Mouse (Mus musculus) liver, embryonic 11.5 days (tissue): Measurements from ENCODE around the gene Vamp2. TPM values are rescaled to one million over a fixed set of nuclear protein-coding genes. Genes with fewer than 3 reads are reported as not detected.
A peak's percentile ranks its signal among the peaks of the same experiment; 100 is the strongest.

Experiments used
- ATAC-seq: fragments of 200-750 bp; cut with Nextera tagmentation; replicated peaks from 2 replicates; pipeline ENCODE4 v1.8.0; 2017; ENCODE audit warnings: moderate number of reproducible peaks, mild to moderate bottlenecking, moderate TSS enrichment, moderate library complexity; ENCODE audit not compliant: low FRiP score
- DNase-seq: peaks from one replicate; pipeline ENCODE4 v3.0.0-alpha.2; 2017; ENCODE audit warnings: low spot score
- H3K27ac ChIP-seq: fragments of 300-500 bp; sonication (generic); 2 replicates; pipeline ENCODE4 v1.5.1; 2014; ENCODE audit warnings: mild to moderate bottlenecking, low read depth, low read length, control low read depth
- H3K27me3 ChIP-seq: fragments of 300-500 bp; sonication (generic); replicated peaks from 2 replicates; pipeline ENCODE4 v1.6.1; 2014; ENCODE audit warnings: low read length, mixed read lengths; ENCODE audit not compliant: control insufficient read depth, insufficient read depth
- H3K36me3 ChIP-seq: fragments of 300-500 bp; sonication (generic); 2 replicates; pipeline ENCODE4 v1.6.1; 2014; ENCODE audit warnings: mild to moderate bottlenecking, low read length, moderate library complexity, mixed read lengths; ENCODE audit not compliant: control insufficient read depth, insufficient read depth
- H3K4me1 ChIP-seq: fragments of 300-500 bp; sonication (generic); replicated peaks from 2 replicates; pipeline ENCODE4 v1.6.1; 2014; ENCODE audit warnings: low read length, mixed read lengths; ENCODE audit not compliant: control insufficient read depth, insufficient read depth
- H3K4me2 ChIP-seq: fragments of 300-500 bp; sonication (generic); 2 replicates; pipeline ENCODE4 v1.6.1; 2014; ENCODE audit warnings: mild to moderate bottlenecking, control low read depth, moderate library complexity
- H3K4me3 ChIP-seq: fragments of 300-500 bp; sonication (generic); 2 replicates; pipeline ENCODE4 v1.5.1; 2014; ENCODE audit warnings: low read depth, low read length, control low read depth
- H3K9ac ChIP-seq: fragments of 300-500 bp; sonication (generic); 2 replicates; pipeline ENCODE4 v1.6.1; 2014; ENCODE audit warnings: low read depth, low read length, control low read depth
- H3K9me3 ChIP-seq: fragments of 300-500 bp; sonication (generic); 2 replicates; pipeline ENCODE4 v1.6.1; 2016; ENCODE audit warnings: low read length, inconsistent platforms, mixed read lengths; ENCODE audit not compliant: control insufficient read depth
- WGBS: fragments of 180-500 bp; shearing (Covaris S2); extraction: QIAGEN DNeasy Blood & Tissue Kit; methylation state at CpG from one replicate; pipeline ENCODE4 v1.1.7; 2014; 5-methylcytosine and 5-hydroxymethylcytosine counted together
- polyA plus RNA-seq: library from polyadenylated mRNA; unstranded; fragments of >200 nt; fragmentation: Nextera tagmentation; extraction: Ambion mirVana; gene quantifications from 2 replicates; pipeline ENCODE4 v1.2.1, GENCODE M21; 2014

Gene Vamp2
- polyA plus RNA-seq, 1 experiment from 2014 or later: 56.0 TPM

- H3K9me3 ChIP-seq: no peaks in the 10 kb centered on the region
- H3K9ac ChIP-seq: no peak overlapping the region
- H3K27me3 ChIP-seq: no peaks in the 10 kb centered on the region
- no peaks in the 10 kb centered on the region for H3K36me3 ChIP-seq
- WGBS: 81% methylated on average over 5 of the region's 5 CpGs
- H3K4me2 ChIP-seq: no peak overlapping the region
- no peak overlapping the region for H3K4me3 ChIP-seq
- DNase-seq (no peak), ATAC-seq (no peak)
- H3K4me1 ChIP-seq: peaks cover 16% of the 10 kb centered on the region
- H3K27ac ChIP-seq: no peak overlapping the region
Observed at GRCm38 (mm10) chr11:69076572-69076971, 11.7 kb upstream of the Vamp2 start.

- Histone ChIP-seq H3K27ac (no peak overlapping the region), H3K36me3 (no peaks in the 10 kb centered on the region), H3K4me1 (peaks cover 12% of the 10 kb centered on the region), H3K4me3 (no peak overlapping the region), H3K9me3 (no peaks in the 10 kb centered on the region), H3K27me3 (no peaks in the 10 kb centered on the region), H3K4me2 (no peak overlapping the region), H3K9ac (no peak overlapping the region)
- ATAC-seq (no peak), DNase-seq (no peak)
- WGBS: 80% methylated on average over 9 of the region's 9 CpGs
Observed at GRCm38 (mm10) chr11:69077316-69077715, 11.0 kb upstream of the Vamp2 start.

- no peak overlapping the region for H3K27ac ChIP-seq
- no peaks in the 10 kb centered on the region for H3K27me3 ChIP-seq
- no peak overlapping the region for H3K9ac ChIP-seq
- 72% methylated on average over 6 of the region's 6 CpGs for WGBS
- 0 out of 2 replicates have a peak overlapping the region, but pooled peaks have one; percentile 5 for H3K4me3 ChIP-seq
- peaks cover 7% of the 10 kb centered on the region for H3K4me1 ChIP-seq
- ATAC-seq (no peak), DNase-seq (no peak)
- H3K4me2 ChIP-seq: no peak overlapping the region
- H3K36me3 ChIP-seq: no peaks in the 10 kb centered on the region
- no peaks in the 10 kb centered on the region for H3K9me3 ChIP-seq
Observed at GRCm38 (mm10) chr11:69078041-69078440, 10.2 kb upstream of the Vamp2 start.

- Histone ChIP-seq H3K27me3 (no peaks in the 10 kb centered on the region), H3K4me1 (peaks cover 6% of the 10 kb centered on the region), H3K27ac (no peak overlapping the region), H3K9me3 (no peaks in the 10 kb centered on the region), H3K9ac (no peak overlapping the region), H3K4me3 (no peak overlapping the region), H3K36me3 (no peaks in the 10 kb centered on the region), H3K4me2 (no peak overlapping the region)
- no peak for DNase-seq
- 67% methylated on average over 5 of the region's 5 CpGs for WGBS
- ATAC-seq: no peak
Observed at GRCm38 (mm10) chr11:69078805-69079438, 9.4 kb upstream of the Vamp2 start.

- 82% methylated on average over 15 of the region's 15 CpGs for WGBS
- ATAC-seq: no peak
- H3K27ac ChIP-seq: no peak overlapping the region
- H3K9ac ChIP-seq: no peak overlapping the region
- H3K4me2 ChIP-seq: no peak overlapping the region
- no peaks in the 10 kb centered on the region for H3K9me3 ChIP-seq
- no peaks in the 10 kb centered on the region for H3K27me3 ChIP-seq
- H3K36me3 ChIP-seq: no peaks in the 10 kb centered on the region
- no peak for DNase-seq
- H3K4me1 ChIP-seq: no peaks in the 10 kb centered on the region
- H3K4me3 ChIP-seq: no peak overlapping the region
Observed at GRCm38 (mm10) chr11:69080102-69080854, 8.0 kb upstream of the Vamp2 start.

GRCm38 (mm10) chr11:69080855-69081222, 7.5 kb upstream of the Vamp2 start:
- H3K9ac ChIP-seq: no peak overlapping the region
- WGBS: 88% methylated on average over 8 of the region's 8 CpGs
- no peak overlapping the region for H3K4me3 ChIP-seq
- DNase-seq (no peak), ATAC-seq (no peak)
- no peaks in the 10 kb centered on the region for H3K4me1 ChIP-seq
- H3K36me3 ChIP-seq: no peaks in the 10 kb centered on the region
- no peaks in the 10 kb centered on the region for H3K27me3 ChIP-seq
- no peaks in the 10 kb centered on the region for H3K9me3 ChIP-seq
- no peak overlapping the region for H3K27ac ChIP-seq
- H3K4me2 ChIP-seq: no peak overlapping the region

- H3K4me2 ChIP-seq: no peak overlapping the region
- H3K36me3 ChIP-seq: no peaks in the 10 kb centered on the region
- no peak overlapping the region for H3K4me3 ChIP-seq
- no peaks in the 10 kb centered on the region for H3K9me3 ChIP-seq
- DNase-seq (no peak), ATAC-seq (no peak)
- H3K27me3 ChIP-seq: no peaks in the 10 kb centered on the region
- no peak overlapping the region for H3K9ac ChIP-seq
- H3K4me1 ChIP-seq: no peaks in the 10 kb centered on the region
- 78% methylated on average over 7 of the region's 7 CpGs for WGBS
- H3K27ac ChIP-seq: no peak overlapping the region
Observed at GRCm38 (mm10) chr11:69081613-69082012, 6.7 kb upstream of the Vamp2 start.

- no peak overlapping the region for H3K27ac ChIP-seq
- no peak overlapping the region for H3K9ac ChIP-seq
- peaks cover 8% of the 10 kb centered on the region; the same call in 1 of the 2 replicates for H3K36me3 ChIP-seq
- H3K27me3 ChIP-seq: no peaks in the 10 kb centered on the region
- ATAC-seq (no peak), DNase-seq (no peak)
- H3K4me2 ChIP-seq: no peak overlapping the region
- no peaks in the 10 kb centered on the region for H3K9me3 ChIP-seq
- peaks cover 20% of the 10 kb centered on the region for H3K4me1 ChIP-seq
- no peak overlapping the region for H3K4me3 ChIP-seq
- 65% methylated on average over 6 of the region's 6 CpGs for WGBS
Observed at GRCm38 (mm10) chr11:69085608-69086007, 2.7 kb upstream of the Vamp2 start.

- Histone ChIP-seq H3K9ac (no peak overlapping the region), H3K4me3 (no peak overlapping the region), H3K4me1 (peaks cover 20% of the 10 kb centered on the region), H3K27me3 (no peaks in the 10 kb centered on the region), H3K9me3 (no peaks in the 10 kb centered on the region), H3K27ac (no peak overlapping the region), H3K4me2 (no peak overlapping the region), H3K36me3 (peaks cover 10% of the 10 kb centered on the region)
- 62% methylated on average over 6 of the region's 6 CpGs for WGBS
- DNase-seq (no peak), ATAC-seq (no peak)
Observed at GRCm38 (mm10) chr11:69086390-69086789, 1.9 kb upstream of the Vamp2 start.
